Mouse (Mus musculus) limb, embryonic 12.5 days (tissue): ENCODE results near the gene C1galt1. TPM values are rescaled to one million over a fixed set of nuclear protein-coding genes. Genes with fewer than 3 reads are reported as not detected.

ENCODE experiments used
- ATAC-seq: fragments of 200-750 bp; cut with Nextera tagmentation; 2 replicates; pipeline ENCODE4 v1.8.0; 2017; ENCODE audit warnings: low read depth, moderate TSS enrichment; ENCODE audit not compliant: insufficient number of reproducible peaks, insufficient read depth, low FRiP score, low TSS enrichment
- H3K27ac ChIP-seq: fragments of 300-500 bp; sonication (generic); 2 replicates; pipeline ENCODE4 v1.5.1; 2016; ENCODE audit warnings: mild to moderate bottlenecking, moderate library complexity
- H3K27me3 ChIP-seq: fragments of 300-500 bp; sonication (generic); 2 replicates; pipeline ENCODE4 v1.6.1; 2016; ENCODE audit warnings: mild to moderate bottlenecking, moderate library complexity
- H3K36me3 ChIP-seq: fragments of 300-500 bp; sonication (generic); 2 replicates; pipeline ENCODE4 v1.6.1; 2016; ENCODE audit warnings: mild to moderate bottlenecking, moderate library complexity
- H3K4me1 ChIP-seq: fragments of 300-500 bp; sonication (generic); replicated peaks from 2 replicates; pipeline ENCODE4 v1.6.1; 2016
- H3K4me2 ChIP-seq: fragments of 300-500 bp; sonication (generic); 2 replicates; pipeline ENCODE4 v1.6.1; 2016; ENCODE audit warnings: mild to moderate bottlenecking, moderate library complexity
- H3K4me3 ChIP-seq: fragments of 300-500 bp; sonication (generic); replicated peaks from 2 replicates; pipeline ENCODE4 v1.5.1; 2016; ENCODE audit warnings: mild to moderate bottlenecking
- H3K9ac ChIP-seq: fragments of 300-500 bp; sonication (generic); replicated peaks from 2 replicates; pipeline ENCODE4 v1.6.1; 2016; ENCODE audit warnings: mild to moderate bottlenecking, moderate library complexity
- H3K9me3 ChIP-seq: fragments of 300-500 bp; sonication (generic); 2 replicates; pipeline ENCODE4 v1.6.1; 2016; ENCODE audit warnings: mild to moderate bottlenecking, moderate library complexity
- WGBS: fragments of 180-500 bp; shearing (Covaris S2); methylation state at CpG from one replicate; pipeline ENCODE4 v1.1.7; 2016; 5-methylcytosine and 5-hydroxymethylcytosine counted together
- polyA plus RNA-seq: library from polyadenylated mRNA; unstranded; fragments of >200 nt; fragmentation: Nextera tagmentation; extraction: Ambion mirVana; gene quantifications from 2 replicates; pipeline ENCODE4 v1.2.1, GENCODE M21; 2016

The C1galt1 gene
- polyA plus RNA-seq, 1 experiment from 2014 or later, result 3.9 TPM

DNA sequence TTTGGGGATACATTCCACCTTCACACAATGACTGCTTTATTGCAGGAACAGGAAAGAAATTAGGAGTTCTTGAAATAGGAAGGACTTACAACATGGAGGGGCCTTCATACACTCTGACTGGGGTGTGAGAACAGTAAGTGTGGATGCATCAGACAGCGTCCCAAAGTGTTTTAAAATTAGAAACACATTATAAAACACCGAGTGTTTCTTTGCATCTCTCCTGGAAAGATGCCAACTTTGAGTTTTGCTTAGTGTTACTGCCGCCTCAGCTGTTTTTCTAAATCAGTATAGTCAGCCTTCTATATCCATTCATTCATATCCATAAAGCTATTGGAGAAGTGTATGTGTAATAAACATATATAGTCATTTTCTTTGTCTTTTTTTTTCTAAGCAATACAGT lies 16.4 kb downstream of the C1galt1 start:
- no peak overlapping the region for H3K4me2 ChIP-seq
- WGBS, result 50% methylated on average over 3 of the region's 3 CpGs
- ATAC-seq, result no peak
- no peak overlapping the region for H3K9ac ChIP-seq
- H3K36me3 ChIP-seq, result peaks cover 16% of the 10 kb centered on the region
- H3K4me1 ChIP-seq, result peaks cover 13% of the 10 kb centered on the region
- no peaks in the 10 kb centered on the region for H3K9me3 ChIP-seq
- no peaks in the 10 kb centered on the region for H3K27me3 ChIP-seq
- H3K27ac ChIP-seq, result no peak overlapping the region
- no peak overlapping the region for H3K4me3 ChIP-seq

DNA sequence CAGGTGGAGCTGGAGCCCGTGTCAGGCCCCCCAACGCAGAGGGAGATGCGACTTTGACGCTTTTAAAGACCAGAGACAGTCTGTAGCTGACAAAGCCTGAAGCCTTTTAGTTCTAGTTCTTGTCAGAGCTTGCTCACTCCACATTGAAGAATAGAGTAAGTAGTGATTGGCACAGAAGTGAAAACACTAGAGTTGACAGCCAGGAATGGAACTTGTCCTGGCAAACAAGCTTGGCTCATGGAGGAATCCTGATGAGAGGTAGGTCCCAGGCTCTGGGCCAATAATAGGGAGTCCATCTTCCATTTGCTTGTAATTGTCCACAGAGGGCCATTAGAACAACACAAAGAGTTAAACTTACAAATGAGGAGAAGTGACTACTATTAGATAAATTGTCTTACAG lies 18.7 kb downstream of the C1galt1 start:
- Histone ChIP-seq H3K9me3 (no peaks in the 10 kb centered on the region), H3K4me3 (no peak overlapping the region), H3K4me1 (0 out of 2 replicates have a peak, but pooled peaks cover 4% of the 10 kb centered on the region), H3K9ac (no peak overlapping the region), H3K4me2 (no peak overlapping the region), H3K27ac (no peak overlapping the region), H3K36me3 (peaks cover 32% of the 10 kb centered on the region), H3K27me3 (no peaks in the 10 kb centered on the region)
- ATAC-seq, result no peak
- 76% methylated on average over 4 of the region's 4 CpGs for WGBS

GRCm38 (mm10) chr6:7876836-7877235 lies 32.2 kb downstream of the C1galt1 start:
- no peaks in the 10 kb centered on the region for H3K9me3 ChIP-seq
- no peak overlapping the region for H3K27ac ChIP-seq
- ATAC-seq, result no peak
- H3K9ac ChIP-seq, result no peak overlapping the region
- H3K4me2 ChIP-seq, result no peak overlapping the region
- H3K4me3 ChIP-seq, result no peak overlapping the region
- 92% methylated on average over 5 of the region's 5 CpGs for WGBS
- H3K4me1 ChIP-seq, result no peaks in the 10 kb centered on the region
- no peaks in the 10 kb centered on the region for H3K27me3 ChIP-seq
- no peaks in the 10 kb centered on the region for H3K36me3 ChIP-seq

DNA sequence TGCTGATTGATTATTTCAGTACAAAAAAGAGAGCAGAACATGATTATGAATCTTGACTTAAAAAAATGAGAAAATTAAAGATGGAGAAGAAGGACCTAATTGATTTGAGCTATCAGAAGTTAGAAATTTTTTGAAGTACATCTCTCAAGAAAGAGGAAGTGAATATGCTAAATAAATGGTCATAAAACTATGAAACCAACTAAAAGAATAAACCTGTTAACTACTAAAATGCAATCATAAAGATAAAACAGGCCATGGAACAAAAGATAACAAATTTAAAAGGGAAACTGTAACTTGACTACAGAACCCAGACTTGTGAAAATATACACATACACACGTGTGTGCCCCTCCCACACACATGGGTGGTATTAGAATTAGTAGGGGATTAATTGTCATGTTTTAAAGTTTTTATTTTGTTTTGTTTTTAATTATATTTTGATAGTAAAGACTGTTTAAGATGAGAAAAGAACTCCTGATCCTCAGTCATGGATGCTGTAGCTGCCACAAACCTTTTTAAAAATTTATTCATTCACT lies 37.0 kb downstream of the C1galt1 start:
- H3K9me3 ChIP-seq, result no peaks in the 10 kb centered on the region
- H3K4me2 ChIP-seq, result no peak overlapping the region
- H3K36me3 ChIP-seq, result no peaks in the 10 kb centered on the region
- ATAC-seq, result no peak
- H3K4me1 ChIP-seq, result no peaks in the 10 kb centered on the region
- H3K27me3 ChIP-seq, result no peaks in the 10 kb centered on the region
- WGBS, result 68% methylated on average over 1 of the region's 1 CpGs
- no peak overlapping the region for H3K9ac ChIP-seq
- no peak overlapping the region for H3K4me3 ChIP-seq
- H3K27ac ChIP-seq, result no peak overlapping the region

DNA sequence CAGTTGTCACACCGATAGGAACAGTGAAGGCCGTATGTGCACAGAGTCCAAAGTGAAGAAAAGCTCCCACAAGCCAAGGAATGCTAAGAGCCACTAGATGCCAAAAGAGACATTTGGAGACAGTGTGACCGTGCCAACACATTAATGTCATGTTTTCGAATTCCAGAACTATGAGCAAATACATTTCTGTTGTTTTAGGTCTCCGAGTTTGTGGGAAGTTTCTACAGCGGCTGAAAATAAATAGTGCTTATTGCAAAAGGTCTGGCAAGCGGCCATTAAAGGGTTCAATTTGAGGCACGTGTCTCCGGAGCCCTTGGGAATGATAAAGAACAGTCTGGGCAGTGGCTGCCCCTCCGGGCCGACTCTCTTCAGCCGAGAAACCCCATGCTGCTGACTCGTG lies 37.9 kb downstream of the C1galt1 start:
- Histone ChIP-seq H3K9me3 (no peaks in the 10 kb centered on the region), H3K36me3 (no peaks in the 10 kb centered on the region), H3K9ac (no peak overlapping the region), H3K4me3 (no peak overlapping the region), H3K27me3 (no peaks in the 10 kb centered on the region), H3K27ac (no peak overlapping the region), H3K4me1 (no peaks in the 10 kb centered on the region), H3K4me2 (no peak overlapping the region)
- 78% methylated on average over 13 of the region's 13 CpGs for WGBS
- ATAC-seq, result no peak

DNA sequence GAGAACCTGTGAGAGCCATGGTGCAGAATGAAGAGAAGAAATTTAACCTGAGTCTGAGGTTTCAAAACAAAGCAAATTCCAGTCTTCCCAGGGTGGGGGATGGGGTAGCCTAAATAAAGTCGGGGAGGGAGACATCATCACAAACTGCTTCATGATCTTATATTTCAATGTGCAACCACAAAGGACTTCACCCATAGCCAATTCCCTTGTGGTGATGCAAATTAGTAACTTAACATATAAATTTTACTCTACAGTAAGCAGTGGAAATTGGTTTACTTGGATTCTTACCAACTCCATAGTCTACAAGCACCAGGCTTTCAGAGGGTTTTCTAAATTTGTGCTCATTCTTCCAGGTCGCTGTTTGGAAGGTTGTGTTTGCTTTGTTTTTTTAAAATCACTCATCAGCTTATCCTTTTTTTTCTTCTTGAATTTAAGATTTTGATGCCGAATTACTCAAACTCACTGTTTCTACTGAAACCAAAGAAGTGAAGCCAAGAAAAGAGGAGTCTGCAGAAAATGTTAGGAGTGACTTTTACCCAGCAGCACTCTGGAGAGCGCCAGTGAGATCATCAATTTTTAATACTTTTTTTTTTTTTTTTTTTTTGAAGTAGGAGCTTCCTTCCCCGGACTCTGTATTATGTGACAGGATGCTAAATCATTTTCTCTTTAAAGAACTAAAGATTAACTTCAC lies 41.5 kb downstream of the C1galt1 start:
- 77% methylated on average over 5 of the region's 5 CpGs for WGBS
- Histone ChIP-seq H3K9me3 (no peaks in the 10 kb centered on the region), H3K4me1 (no peaks in the 10 kb centered on the region), H3K9ac (no peak overlapping the region), H3K27ac (no peak overlapping the region), H3K36me3 (no peaks in the 10 kb centered on the region), H3K27me3 (no peaks in the 10 kb centered on the region), H3K4me3 (no peak overlapping the region), H3K4me2 (no peak overlapping the region)
- ATAC-seq, result no peak

GRCm38 (mm10) chr6:7886685-7887004 lies 42.0 kb downstream of the C1galt1 start:
- no peak overlapping the region for H3K4me2 ChIP-seq
- H3K36me3 ChIP-seq, result no peaks in the 10 kb centered on the region
- WGBS, result 72% methylated on average over 2 of the region's 2 CpGs
- H3K4me1 ChIP-seq, result no peaks in the 10 kb centered on the region
- H3K9ac ChIP-seq, result no peak overlapping the region
- no peak overlapping the region for H3K27ac ChIP-seq
- H3K27me3 ChIP-seq, result no peaks in the 10 kb centered on the region
- no peak for ATAC-seq
- H3K4me3 ChIP-seq, result no peak overlapping the region
- no peaks in the 10 kb centered on the region for H3K9me3 ChIP-seq

DNA sequence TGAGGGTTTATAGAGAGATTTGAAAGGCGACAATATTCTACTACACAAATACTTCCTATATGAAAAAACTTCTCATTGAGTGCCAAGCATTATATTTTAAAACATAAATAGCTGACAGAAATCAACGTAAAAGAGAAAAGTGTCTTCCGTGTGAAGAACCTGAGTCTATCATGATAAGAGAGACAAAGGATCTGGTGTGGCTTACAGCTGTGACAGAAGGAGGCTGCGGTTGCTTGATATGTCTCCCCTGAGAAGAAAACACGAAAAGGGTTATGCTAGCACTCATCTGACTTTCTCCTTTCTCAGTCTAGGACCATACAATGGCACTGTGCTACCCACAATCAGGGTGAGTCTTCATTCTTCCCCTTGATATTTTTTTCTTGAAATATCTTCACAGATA lies 51.7 kb downstream of the C1galt1 start:
- no peaks in the 10 kb centered on the region for H3K27me3 ChIP-seq
- H3K36me3 ChIP-seq, result no peaks in the 10 kb centered on the region
- no peaks in the 10 kb centered on the region for H3K9me3 ChIP-seq
- no peak overlapping the region for H3K4me3 ChIP-seq
- 87% methylated on average over 5 of the region's 5 CpGs for WGBS
- no peak overlapping the region for H3K27ac ChIP-seq
- H3K4me2 ChIP-seq, result no peak overlapping the region
- no peak for ATAC-seq
- H3K4me1 ChIP-seq, result no peaks in the 10 kb centered on the region
- H3K9ac ChIP-seq, result no peak overlapping the region

DNA sequence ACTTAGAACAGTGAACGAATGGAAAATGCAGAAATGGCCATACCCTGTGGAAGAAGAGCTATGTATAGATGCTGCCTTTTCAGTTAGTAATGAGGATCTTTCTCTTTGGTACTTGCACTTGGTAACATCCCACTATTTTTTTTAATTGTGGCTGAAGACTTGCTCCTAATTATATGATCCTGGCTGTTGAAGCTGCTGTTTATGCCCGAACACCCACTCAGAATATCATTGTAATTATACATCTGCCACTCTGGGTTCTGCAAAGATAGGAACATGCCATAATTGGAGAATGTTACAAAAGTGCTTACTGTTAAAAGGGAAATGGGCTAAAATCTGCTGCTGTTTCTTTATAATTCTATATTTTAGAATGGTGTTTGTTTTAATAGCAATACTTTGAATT lies 67.4 kb downstream of the C1galt1 start:
- WGBS, result 76% methylated on average over 2 of the region's 2 CpGs
- no peak overlapping the region for H3K4me3 ChIP-seq
- H3K36me3 ChIP-seq, result no peaks in the 10 kb centered on the region
- no peak overlapping the region for H3K9ac ChIP-seq
- ATAC-seq, result no peak
- no peak overlapping the region for H3K27ac ChIP-seq
- no peaks in the 10 kb centered on the region for H3K4me1 ChIP-seq
- no peaks in the 10 kb centered on the region for H3K27me3 ChIP-seq
- no peak overlapping the region for H3K4me2 ChIP-seq
- H3K9me3 ChIP-seq, result no peaks in the 10 kb centered on the region

Other genes starting within 250 kb of the C1galt1 start
- 77.8 and 78.8 TPM in 2 replicates for gene Asns, start 151.6 kb upstream of the C1galt1 start, polyA plus RNA-seq